Mouse (Mus musculus) left cerebral cortex, adult 9 months (tissue): ENCODE measurements around the gene Olfr1255.

ENCODE experiments used
- DNase-seq, 2 experiments: peaks; one replicate each; pipeline ENCODE4 v3.0.0; 2022; ENCODE audit warnings: low spot score in 2 of 2

Olfr1255 gene

GRCm38 (mm10) chr2:89811751-89812150, at the start of gene Olfr1255:
Gene Olfr1255, plus strand, starts transcription at chr2:89812051.
- DNase-seq: no peak

GRCm38 (mm10) chr2:89793519-89793918, 18.3 kb upstream of the Olfr1255 start, which contains the start of gene Olfr1254:
Gene Olfr1254, minus strand, starts transcription at chr2:89793619.
- DNase-seq: no peak

GRCm38 (mm10) chr2:89799583-89799982, 12.3 kb upstream of the Olfr1255 start:
- DNase-seq: no peak

GRCm38 (mm10) chr2:89810751-89811150, 1.1 kb upstream of the Olfr1255 start:
- no peak for DNase-seq

- no peak for DNase-seq
Measured at GRCm38 (mm10) chr2:89820216-89820615, 8.4 kb downstream of the Olfr1255 start.

- DNase-seq: no peak
Measured at GRCm38 (mm10) chr2:89841455-89841854, 29.6 kb downstream of the Olfr1255 start, which contains the start of gene Olfr1256. Gene Olfr1256, minus strand, starts transcription at chr2:89841555.

- DNase-seq: no peak
Measured at GRCm38 (mm10) chr2:89848105-89848504, 36.3 kb downstream of the Olfr1255 start, which contains the start of gene Olfr48. Gene Olfr48, minus strand, starts transcription at chr2:89848205.

GRCm38 (mm10) chr2:89849230-89849629, 37.4 kb downstream of the Olfr1255 start:
- no peak for DNase-seq
